Comparison of ENCODE assay signal across 27 mouse cellular contexts in genomic region chr3:38989181-38989580, GRCm38 (mm10).
"Had no signal": no experiment of that assay in that cellular context is flagged by ENCODE, and none has a peak within 500 bp of the region (broad histone marks: within the 10 kb centered on the region; RNA-seq: fewer than 3 reads in every experiment).

No protein-coding gene starts in this region.

- DNase-seq: cerebellum, adult 8-10 months; cerebellum, adult 9-10 months; cerebellum, adult 9-11 months; cerebellum, postnatal 10 days; cerebellum, postnatal 14 days; cerebellum, postnatal 25 days; embryo, embryonic 11 days; forebrain, postnatal 0 days; gastrocnemius, adult 2 months; gastrocnemius, postnatal 10 days; gastrocnemius, postnatal 14 days; gastrocnemius, postnatal 25 days; gastrocnemius, postnatal 36 days; heart, adult 18-20 months; heart, adult 2 months had no signal

- H3K27ac ChIP-seq: embryonic facial prominence, embryonic 10.5 days; embryonic facial prominence, embryonic 12.5 days; embryonic facial prominence, embryonic 13.5 days; embryonic facial prominence, embryonic 15.5 days; forebrain, embryonic 10.5 days; forebrain, embryonic 12.5 days; forebrain, embryonic 13.5 days; forebrain, embryonic 15.5 days; gastrocnemius, adult 2 months; heart, adult 2 months; heart, embryonic 10.5 days had no signal

- H3K4me3 ChIP-seq: embryonic facial prominence, embryonic 10.5 days; embryonic facial prominence, embryonic 12.5 days; embryonic facial prominence, embryonic 13.5 days; embryonic facial prominence, embryonic 15.5 days; erythroblast, embryonic 14.5 days; forebrain, embryonic 10.5 days; forebrain, embryonic 12.5 days; forebrain, embryonic 13.5 days; forebrain, embryonic 15.5 days; gastrocnemius, adult 2 months; heart, adult 2 months; heart, embryonic 10.5 days had no signal

- ATAC-seq: forebrain, embryonic 13.5 days; forebrain, embryonic 14.5 days; forebrain, embryonic 15.5 days; forebrain, embryonic 16.5 days; forebrain, postnatal 0 days had no signal
